Mouse (Mus musculus) right cerebral cortex, adult 2 months (tissue): ENCODE measurements around the gene Nptxr.

Experiments
- DNase-seq, 2 experiments: peaks; one replicate each; pipeline ENCODE4 v3.0.0; 2021 to 2022; ENCODE audit warnings: low spot score in 2 of 2

The Nptxr gene

GRCm38 (mm10) chr15:79790905-79791304 is 13.7 kb downstream of the Nptxr start:
- DNase-seq: no peak

- DNase-seq: no peak
These were observed 14.5 kb downstream of the Nptxr start for GRCm38 (mm10) chr15:79790111-79790510.

- no peak for DNase-seq
These were observed 16.8 kb downstream of the Nptxr start for GRCm38 (mm10) chr15:79787815-79788214.

- no peak for DNase-seq
These were observed 19.5 kb downstream of the Nptxr start for GRCm38 (mm10) chr15:79785056-79785455.

GRCm38 (mm10) chr15:79777749-79778148 is 26.8 kb downstream of the Nptxr start, which contains the start of gene Dnal4:
Dnal4 (minus strand) TSS chr15:79777849.
- no peak for DNase-seq

GRCm38 (mm10) chr15:79775662-79776061 is 28.9 kb downstream of the Nptxr start:
- DNase-seq: peak; percentile 71 to 80

GRCm38 (mm10) chr15:79774117-79775027 is 30.2 kb downstream of the Nptxr start:
- peak; percentile 95 to 97 for DNase-seq

GRCm38 (mm10) chr15:79770629-79771240 is 33.8 kb downstream of the Nptxr start:
- DNase-seq: peak; percentile 77 to 81

GRCm38 (mm10) chr15:79768302-79768701 is 36.3 kb downstream of the Nptxr start:
- no peak for DNase-seq

- DNase-seq: no peak
These were observed 37.1 kb downstream of the Nptxr start for GRCm38 (mm10) chr15:79767327-79767961.

GRCm38 (mm10) chr15:79766586-79767071 is 37.9 kb downstream of the Nptxr start:
- DNase-seq: no peak

- DNase-seq: no peak
These were observed 38.4 kb downstream of the Nptxr start for GRCm38 (mm10) chr15:79766168-79766567.

GRCm38 (mm10) chr15:79765361-79765760 is 39.2 kb downstream of the Nptxr start:
- DNase-seq: no peak

GRCm38 (mm10) chr15:79764539-79765267 is 39.9 kb downstream of the Nptxr start:
- DNase-seq: peak; percentile 77 to 84

GRCm38 (mm10) chr15:79763601-79764246 is 40.8 kb downstream of the Nptxr start:
- DNase-seq: no peak

GRCm38 (mm10) chr15:79763001-79763400 is 41.6 kb downstream of the Nptxr start:
- DNase-seq: no peak

- DNase-seq: peak in 1 of 2 experiments; percentile 69
These were observed 43.6 kb downstream of the Nptxr start for GRCm38 (mm10) chr15:79760956-79761355.

GRCm38 (mm10) chr15:79757118-79757517 is 47.4 kb downstream of the Nptxr start:
- DNase-seq: no peak

- DNase-seq: peak; percentile 59 to 78
These were observed 48.5 kb downstream of the Nptxr start for GRCm38 (mm10) chr15:79755977-79756625.

- DNase-seq: no peak
These were observed 49.4 kb downstream of the Nptxr start for GRCm38 (mm10) chr15:79755176-79755575.
